Comparison of ENCODE assay signal across 8 mouse cellular contexts in genomic region chr19:3281886-3282285, GRCm38 (mm10). TPM values are rescaled to one million over a fixed set of nuclear protein-coding genes. Genes with fewer than 3 reads are reported as not detected.
DNase-seq lines count a peak whose midpoint lies in the region; ATAC-seq and TF ChIP-seq lines count a peak whose summit lies in the region.

No protein-coding gene starts in this region.

- no peak for TF ChIP-seq POLR2A in ES-Bruce4 (IDR thresholded peaks at IDR 0.05; ENCODE audit: insufficient read depth, low read length)

- WGBS in heart, embryonic 13.5 days: 62% methylated on average over 4 of the region's 4 CpGs
- WGBS in forebrain, embryonic 16.5 days: 79% methylated on average over 4 of the region's 4 CpGs

- peaks cover 19% of the 10 kb centered on the region for H3K4me1 ChIP-seq in heart, embryonic 13.5 days
- H3K4me1 ChIP-seq in ES-Bruce4 (ENCODE audit: control insufficient read depth, insufficient read depth, low read length): no peaks in the 10 kb centered on the region
- H3K4me1 ChIP-seq in forebrain, embryonic 16.5 days (replicated peaks; ENCODE audit: control insufficient read depth, insufficient read depth, low read length): peaks cover 23% of the 10 kb centered on the region

- peaks cover 59% of the 10 kb centered on the region for H3K36me3 ChIP-seq in heart, embryonic 13.5 days
- H3K36me3 ChIP-seq in ES-Bruce4 (ENCODE audit: control insufficient read depth, insufficient read depth, low read length, poor library complexity, severe bottlenecking): no peaks in the 10 kb centered on the region
- H3K36me3 ChIP-seq in forebrain, embryonic 16.5 days (ENCODE audit: control insufficient read depth, insufficient read depth): peaks cover 4% of the 10 kb centered on the region

- intact Hi-C loops in heart, postnatal 14 days (cut with DNase I): loop anchor here (5.0 kb wide), 1 partner anchor 40 kb away; the partner anchor contains the start of gene Cpt1a

- no peak for ATAC-seq in heart, embryonic 13.5 days (ENCODE audit: extremely low read depth, insufficient number of reproducible peaks, low FRiP score, low TSS enrichment)
- no peak for ATAC-seq in forebrain, embryonic 16.5 days
- 0 out of 2 replicates have a peak, but pooled peaks have one; percentile 3 for ATAC-seq in megakaryocyte progenitor cell, adult 5-6 weeks (replicated peaks; ENCODE audit: poor library complexity)

- no peak for TF ChIP-seq EP300 in ES-Bruce4 (IDR thresholded peaks at IDR 0.05; ENCODE audit: insufficient read depth, low read depth, low read length)

- no peak for DNase-seq in heart, postnatal 14 days
- DNase-seq in spleen, adult 12 weeks (ENCODE audit: low spot score): no peak
- no peak for DNase-seq in layer of hippocampus, adult 9-10 months (ENCODE audit: low spot score)
- no peak for DNase-seq in spleen, adult 18-20 months

- peak overlapping the region; percentile 92 for H3K9ac ChIP-seq in heart, embryonic 13.5 days
- peak overlapping the region; percentile 68 for H3K9ac ChIP-seq in ES-Bruce4 (ENCODE audit: low read depth, poor library complexity, severe bottlenecking)
- peak overlapping the region; percentile 80 for H3K9ac ChIP-seq in forebrain, embryonic 16.5 days (replicated peaks; ENCODE audit: low read depth, low read length)

- peak overlapping the region; percentile 95 for H3K4me3 ChIP-seq in heart, embryonic 13.5 days
- peak overlapping the region; percentile 90 for H3K4me3 ChIP-seq in ES-Bruce4 (ENCODE audit: low read depth, low read length)
- H3K4me3 ChIP-seq in forebrain, embryonic 16.5 days (replicated peaks; ENCODE audit: low read length): peak overlapping the region; percentile 84

- no peaks in the 10 kb centered on the region for H3K9me3 ChIP-seq in heart, embryonic 13.5 days
- H3K9me3 ChIP-seq in ES-Bruce4 (replicated peaks; ENCODE audit: control insufficient read depth, insufficient read depth, low read length, poor library complexity, severe bottlenecking): no peaks in the 10 kb centered on the region
- no peaks in the 10 kb centered on the region for H3K9me3 ChIP-seq in forebrain, embryonic 16.5 days (ENCODE audit: control insufficient read depth, low read length)

- H3K4me2 ChIP-seq in heart, embryonic 13.5 days: peak overlapping the region; percentile 85
- H3K4me2 ChIP-seq in forebrain, embryonic 16.5 days (ENCODE audit: low read length): peak overlapping the region; percentile 83

- no peak overlapping the region for H3K27ac ChIP-seq in heart, embryonic 13.5 days (replicated peaks)
- H3K27ac ChIP-seq in ES-Bruce4 (ENCODE audit: insufficient read depth, low read length): no peak overlapping the region
- H3K27ac ChIP-seq in forebrain, embryonic 16.5 days (ENCODE audit: low read length): no peak overlapping the region

- H3K27me3 ChIP-seq in heart, embryonic 13.5 days (replicated peaks): no peaks in the 10 kb centered on the region
- no peaks in the 10 kb centered on the region for H3K27me3 ChIP-seq in ES-Bruce4 (ENCODE audit: control insufficient read depth, insufficient read depth, low read length, poor library complexity, severe bottlenecking)
- no peaks in the 10 kb centered on the region for H3K27me3 ChIP-seq in forebrain, embryonic 16.5 days (replicated peaks; ENCODE audit: control insufficient read depth, insufficient read depth, low read length)

- TF ChIP-seq CTCF in ES-Bruce4 (IDR thresholded peaks at IDR 0.05; ENCODE audit: low read depth, low read length): no peak

RNA-seq across cellular contexts. Expression of gene Mrpl21, which starts 0.8 kb away (rescaled TPM):
- 93.0 and 103 TPM in 2 replicates for polyA plus RNA-seq in heart, embryonic 13.5 days (2015; fragmentation: Nextera tagmentation; extraction: Ambion mirVana)
- 10 to 100 TPM; 77.3 to 80.9 TPM for total RNA-seq in heart, postnatal 14 days (2021)
- 77.6 and 85.1 TPM in 2 replicates for polyA plus RNA-seq in ES-Bruce4 (2011; ENCODE audit: insufficient read depth, insufficient read length, low read depth, missing spikeins)
- polyA plus RNA-seq in forebrain, embryonic 16.5 days (2015; fragmentation: Nextera tagmentation; extraction: Ambion mirVana): 92.5 and 95.7 TPM in 2 replicates
- total RNA-seq in megakaryocyte progenitor cell, adult 5-6 weeks (2015): 106 and 119 TPM in 2 replicates
- 88.8 and 102 TPM in 2 replicates for total RNA-seq in megakaryocyte progenitor cell, adult 5-6 weeks (2017)

RNA-seq across cellular contexts. Expression of gene Ighmbp2, which starts 0.9 kb away (rescaled TPM):
- 5.8 TPM in 2 replicates for polyA plus RNA-seq in heart, embryonic 13.5 days (2015; fragmentation: Nextera tagmentation; extraction: Ambion mirVana)
- total RNA-seq in heart, postnatal 14 days (2021): 1 to 10 TPM; 2.9 to 3.8 TPM
- 6.4 and 8.0 TPM in 2 replicates for polyA plus RNA-seq in ES-Bruce4 (2011; ENCODE audit: insufficient read depth, insufficient read length, low read depth, missing spikeins)
- 12.0 and 12.4 TPM in 2 replicates for polyA plus RNA-seq in forebrain, embryonic 16.5 days (2015; fragmentation: Nextera tagmentation; extraction: Ambion mirVana)
- total RNA-seq in megakaryocyte progenitor cell, adult 5-6 weeks (2015): 2.6 and 3.0 TPM in 2 replicates
- 7.2 and 8.1 TPM in 2 replicates for total RNA-seq in megakaryocyte progenitor cell, adult 5-6 weeks (2017)

RNA-seq across cellular contexts. Expression of gene Cpt1a, which starts 40.2 kb away (rescaled TPM):
- 23.1 and 23.8 TPM in 2 replicates for polyA plus RNA-seq in heart, embryonic 13.5 days (2015; fragmentation: Nextera tagmentation; extraction: Ambion mirVana)
- 10 to 100 TPM; 80.3 to 87.5 TPM for total RNA-seq in heart, postnatal 14 days (2021)
- polyA plus RNA-seq in ES-Bruce4 (2011; ENCODE audit: insufficient read depth, insufficient read length, low read depth, missing spikeins): 24.5 and 27.2 TPM in 2 replicates
- 13.8 and 16.1 TPM in 2 replicates for polyA plus RNA-seq in forebrain, embryonic 16.5 days (2015; fragmentation: Nextera tagmentation; extraction: Ambion mirVana)
- total RNA-seq in megakaryocyte progenitor cell, adult 5-6 weeks (2015): 39.8 and 45.7 TPM in 2 replicates
- 30.7 and 34.1 TPM in 2 replicates for total RNA-seq in megakaryocyte progenitor cell, adult 5-6 weeks (2017)
